Mouse (Mus musculus): ENCODE measurements around the gene Plk3. TPM values are rescaled to one million over a fixed set of nuclear protein-coding genes. Genes with fewer than 3 reads are reported as not detected.

The Plk3 gene
- polyA plus RNA-seq, 1 experiment from 2014 or later: 3.8 TPM

DNA sequence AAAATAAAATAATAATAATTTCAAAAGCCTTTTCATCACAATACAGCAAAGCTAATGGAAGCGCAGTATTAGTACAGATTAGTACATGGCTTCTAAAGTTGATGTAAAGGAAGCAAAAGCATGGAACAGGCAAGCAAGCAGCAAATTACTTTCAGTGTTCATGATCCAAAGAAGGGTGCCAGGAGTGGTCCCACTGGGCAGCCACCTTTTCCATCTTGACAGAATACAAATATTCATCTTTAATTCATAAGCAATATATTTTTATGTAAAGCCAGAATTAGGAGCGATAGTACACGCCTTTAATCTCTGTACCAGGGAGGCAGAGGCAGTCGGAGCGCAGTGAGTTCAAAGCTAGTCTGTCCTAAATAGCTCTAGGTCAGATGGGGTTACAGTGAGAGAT lies 14.1 kb downstream of the Plk3 start:
- H3K36me3 ChIP-seq (ENCODE audit: control insufficient read depth, insufficient read depth, low read length): peaks cover 4% of the 10 kb centered on the region; the same call in 1 of the 2 replicates
- ATAC-seq (ENCODE audit: insufficient number of reproducible peaks, insufficient read depth, low FRiP score, low read depth): no peak
- H3K9ac ChIP-seq (replicated peaks; ENCODE audit: low read depth, low read length): peak overlapping the region; percentile 47
- H3K27me3 ChIP-seq (ENCODE audit: control insufficient read depth, insufficient read depth, low read length): no peaks in the 10 kb centered on the region
- H3K27ac ChIP-seq (ENCODE audit: low read length): peak overlapping the region; percentile 83; the same call in 1 of the 2 replicates
- no peaks in the 10 kb centered on the region for H3K9me3 ChIP-seq (ENCODE audit: control insufficient read depth, low read depth, low read length)
- WGBS: 71% methylated on average over 5 of the region's 5 CpGs
- H3K4me2 ChIP-seq (replicated peaks; ENCODE audit: low read depth, low read length): peak overlapping the region; percentile 93
- H3K4me1 ChIP-seq (ENCODE audit: control insufficient read depth, insufficient read depth, low read length): peaks cover under 1% of the 10 kb centered on the region
- H3K4me3 ChIP-seq (ENCODE audit: low read depth, low read length): peak overlapping the region; percentile 49

DNA sequence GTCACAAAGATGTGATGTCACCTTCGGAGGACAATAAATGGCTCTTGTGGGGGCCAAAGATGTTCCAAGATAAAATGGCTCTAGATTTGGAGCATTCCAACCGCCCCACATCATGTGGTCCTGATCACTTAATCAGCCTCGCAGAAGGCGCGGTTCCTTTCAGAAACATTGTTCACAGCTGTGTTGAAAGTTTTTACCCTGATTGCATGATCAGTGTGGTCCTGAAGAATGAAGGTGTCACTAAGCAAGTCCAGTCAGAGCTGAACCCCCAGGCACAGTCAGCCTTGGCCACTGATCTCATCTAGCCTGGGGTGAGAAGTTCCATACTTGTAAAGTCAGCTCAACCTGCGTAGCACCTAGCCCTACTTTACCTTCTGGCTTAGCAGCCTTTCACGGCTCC lies 15.8 kb downstream of the Plk3 start:
- 93% methylated on average over 7 of the region's 7 CpGs for WGBS
- no peaks in the 10 kb centered on the region for H3K27me3 ChIP-seq (ENCODE audit: control insufficient read depth, insufficient read depth, low read length)
- H3K27ac ChIP-seq (ENCODE audit: low read length): no peak overlapping the region
- no peak overlapping the region for H3K9ac ChIP-seq (replicated peaks; ENCODE audit: low read depth, low read length)
- ATAC-seq (ENCODE audit: insufficient number of reproducible peaks, insufficient read depth, low FRiP score, low read depth): no peak
- no peak overlapping the region for H3K4me3 ChIP-seq (ENCODE audit: low read depth, low read length)
- no peak overlapping the region for H3K4me2 ChIP-seq (replicated peaks; ENCODE audit: low read depth, low read length)
- H3K9me3 ChIP-seq (ENCODE audit: control insufficient read depth, low read depth, low read length): no peaks in the 10 kb centered on the region
- peaks cover 10% of the 10 kb centered on the region for H3K36me3 ChIP-seq (ENCODE audit: control insufficient read depth, insufficient read depth, low read length)
- no peaks in the 10 kb centered on the region for H3K4me1 ChIP-seq (ENCODE audit: control insufficient read depth, insufficient read depth, low read length)

DNA sequence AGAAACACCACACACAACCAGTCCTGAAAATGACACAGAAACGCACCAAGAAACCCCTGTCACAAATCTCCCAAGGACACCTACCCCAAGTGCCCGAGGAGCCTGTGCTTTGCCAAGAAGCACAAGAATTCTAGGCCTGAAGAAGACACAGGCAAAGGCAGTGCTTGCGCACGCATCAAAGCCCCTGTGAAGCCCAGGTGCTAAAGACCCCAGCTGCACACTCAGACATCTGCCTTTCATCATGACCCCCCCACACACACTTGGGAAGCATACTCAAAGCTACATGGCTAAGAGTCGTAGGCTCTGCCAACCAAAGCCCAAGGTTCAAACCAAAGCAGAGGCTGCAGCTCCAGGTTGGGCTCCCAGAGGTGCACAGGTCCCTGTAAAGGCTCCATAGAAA lies 18.2 kb downstream of the Plk3 start:
- Histone ChIP-seq H3K4me1 (ENCODE audit: control insufficient read depth, insufficient read depth, low read length) (no peaks in the 10 kb centered on the region), H3K27ac (ENCODE audit: low read length) (no peak overlapping the region), H3K9me3 (ENCODE audit: control insufficient read depth, low read depth, low read length) (no peaks in the 10 kb centered on the region), H3K9ac (replicated peaks; ENCODE audit: low read depth, low read length) (no peak overlapping the region), H3K36me3 (ENCODE audit: control insufficient read depth, insufficient read depth, low read length) (peaks cover 10% of the 10 kb centered on the region), H3K4me3 (ENCODE audit: low read depth, low read length) (no peak overlapping the region), H3K4me2 (replicated peaks; ENCODE audit: low read depth, low read length) (no peak overlapping the region), H3K27me3 (ENCODE audit: control insufficient read depth, insufficient read depth, low read length) (no peaks in the 10 kb centered on the region)
- 87% methylated on average over 5 of the region's 5 CpGs for WGBS
- ATAC-seq (ENCODE audit: insufficient number of reproducible peaks, insufficient read depth, low FRiP score, low read depth): no peak

DNA sequence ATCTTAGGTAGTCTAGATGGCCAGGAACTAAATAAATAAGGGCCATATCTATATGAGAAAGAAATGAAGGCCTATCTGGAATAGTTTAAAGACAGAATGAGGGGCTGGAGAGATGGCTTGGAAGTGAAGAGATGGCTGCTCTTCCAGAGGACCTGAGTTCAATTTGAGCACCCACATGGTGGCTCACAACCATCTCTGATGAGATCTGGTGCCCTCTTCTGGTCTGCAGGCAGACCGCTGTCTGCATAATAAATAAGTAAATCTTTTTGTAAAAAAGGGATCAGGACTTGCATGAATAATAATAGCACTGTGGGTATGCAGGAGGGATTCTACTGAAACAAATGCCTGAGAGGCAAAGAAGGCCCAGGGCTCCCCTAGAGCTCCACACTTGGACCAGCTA lies 20.5 kb downstream of the Plk3 start:
- ATAC-seq (ENCODE audit: insufficient number of reproducible peaks, insufficient read depth, low FRiP score, low read depth): no peak
- peaks cover 22% of the 10 kb centered on the region for H3K36me3 ChIP-seq (ENCODE audit: control insufficient read depth, insufficient read depth, low read length)
- H3K9ac ChIP-seq (replicated peaks; ENCODE audit: low read depth, low read length): no peak overlapping the region
- H3K4me1 ChIP-seq (ENCODE audit: control insufficient read depth, insufficient read depth, low read length): no peaks in the 10 kb centered on the region
- no peak overlapping the region for H3K27ac ChIP-seq (ENCODE audit: low read length)
- H3K4me2 ChIP-seq (replicated peaks; ENCODE audit: low read depth, low read length): no peak overlapping the region
- 100% methylated on average over 1 of the region's 1 CpGs for WGBS
- H3K4me3 ChIP-seq (ENCODE audit: low read depth, low read length): no peak overlapping the region
- no peaks in the 10 kb centered on the region for H3K9me3 ChIP-seq (ENCODE audit: control insufficient read depth, low read depth, low read length)
- H3K27me3 ChIP-seq (ENCODE audit: control insufficient read depth, insufficient read depth, low read length): no peaks in the 10 kb centered on the region

DNA sequence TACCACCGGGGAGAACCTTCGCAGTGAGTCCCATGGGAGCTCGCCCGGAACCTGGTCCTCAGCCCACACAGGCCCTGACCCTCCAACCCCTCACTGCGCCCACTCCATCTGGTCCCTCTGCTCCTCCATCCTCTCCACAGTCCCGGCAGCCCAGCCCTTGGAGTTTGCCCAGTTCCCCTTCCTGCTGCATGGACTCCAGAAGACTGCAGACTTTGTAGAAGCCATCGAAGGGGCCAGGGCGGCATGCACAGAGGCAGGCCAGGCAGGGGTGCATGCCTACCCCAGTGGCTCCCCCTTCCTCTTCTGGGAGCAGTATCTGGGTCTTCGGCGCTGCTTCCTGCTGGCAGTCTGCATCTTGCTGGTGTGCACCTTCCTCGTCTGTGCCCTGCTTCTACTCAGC lies 22.8 kb downstream of the Plk3 start:
- H3K27me3 ChIP-seq (ENCODE audit: control insufficient read depth, insufficient read depth, low read length): no peaks in the 10 kb centered on the region
- H3K4me2 ChIP-seq (replicated peaks; ENCODE audit: low read depth, low read length): no peak overlapping the region
- no peaks in the 10 kb centered on the region for H3K9me3 ChIP-seq (ENCODE audit: control insufficient read depth, low read depth, low read length)
- peaks cover 25% of the 10 kb centered on the region for H3K36me3 ChIP-seq (ENCODE audit: control insufficient read depth, insufficient read depth, low read length)
- WGBS: 96% methylated on average over 11 of the region's 11 CpGs
- no peaks in the 10 kb centered on the region for H3K4me1 ChIP-seq (ENCODE audit: control insufficient read depth, insufficient read depth, low read length)
- no peak overlapping the region for H3K27ac ChIP-seq (ENCODE audit: low read length)
- H3K4me3 ChIP-seq (ENCODE audit: low read depth, low read length): no peak overlapping the region
- ATAC-seq (ENCODE audit: insufficient number of reproducible peaks, insufficient read depth, low FRiP score, low read depth): no peak
- no peak overlapping the region for H3K9ac ChIP-seq (replicated peaks; ENCODE audit: low read depth, low read length)

DNA sequence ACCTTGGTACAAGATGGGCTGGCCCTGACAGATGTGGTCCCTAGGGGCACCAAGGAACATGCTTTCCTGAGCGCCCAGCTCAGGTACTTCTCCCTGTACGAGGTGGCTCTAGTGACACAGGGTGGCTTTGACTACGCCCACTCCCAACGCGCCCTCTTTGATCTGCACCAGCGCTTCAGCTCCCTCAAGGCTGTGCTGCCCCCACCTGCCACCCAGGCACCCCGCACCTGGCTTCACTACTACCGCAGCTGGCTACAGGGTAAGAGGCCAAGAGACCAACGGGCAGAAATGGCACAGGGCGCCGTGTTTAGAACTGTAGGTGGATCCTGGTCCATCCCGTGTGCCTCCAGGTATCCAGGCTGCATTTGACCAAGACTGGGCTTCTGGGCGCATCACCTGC lies 23.5 kb downstream of the Plk3 start:
- H3K4me2 ChIP-seq (replicated peaks; ENCODE audit: low read depth, low read length): no peak overlapping the region
- WGBS: 91% methylated on average over 13 of the region's 13 CpGs
- H3K36me3 ChIP-seq (ENCODE audit: control insufficient read depth, insufficient read depth, low read length): peaks cover 25% of the 10 kb centered on the region
- H3K27ac ChIP-seq (ENCODE audit: low read length): no peak overlapping the region
- H3K9me3 ChIP-seq (ENCODE audit: control insufficient read depth, low read depth, low read length): no peaks in the 10 kb centered on the region
- no peaks in the 10 kb centered on the region for H3K4me1 ChIP-seq (ENCODE audit: control insufficient read depth, insufficient read depth, low read length)
- H3K27me3 ChIP-seq (ENCODE audit: control insufficient read depth, insufficient read depth, low read length): no peaks in the 10 kb centered on the region
- ATAC-seq (ENCODE audit: insufficient number of reproducible peaks, insufficient read depth, low FRiP score, low read depth): no peak
- no peak overlapping the region for H3K9ac ChIP-seq (replicated peaks; ENCODE audit: low read depth, low read length)
- H3K4me3 ChIP-seq (ENCODE audit: low read depth, low read length): no peak overlapping the region

DNA sequence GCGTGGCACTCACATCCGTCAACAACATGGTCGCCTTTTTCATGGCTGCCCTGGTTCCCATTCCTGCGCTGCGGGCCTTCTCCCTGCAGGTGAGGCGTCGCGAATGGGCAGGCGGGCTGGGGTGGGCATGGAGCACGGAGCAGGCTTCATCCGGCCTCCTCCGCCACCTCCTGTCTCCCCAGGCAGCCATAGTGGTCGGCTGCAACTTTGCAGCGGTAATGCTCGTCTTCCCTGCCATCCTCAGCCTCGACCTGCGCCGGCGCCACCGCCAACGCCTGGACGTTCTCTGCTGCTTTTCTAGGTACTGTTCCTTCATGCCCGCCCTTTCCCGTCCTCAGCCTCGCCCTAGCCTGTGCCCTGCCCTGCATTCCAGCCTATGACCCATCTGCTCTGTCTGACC lies 24.4 kb downstream of the Plk3 start:
- Histone ChIP-seq H3K27ac (ENCODE audit: low read length) (no peak overlapping the region), H3K36me3 (ENCODE audit: control insufficient read depth, insufficient read depth, low read length) (peaks cover 20% of the 10 kb centered on the region), H3K9me3 (ENCODE audit: control insufficient read depth, low read depth, low read length) (no peaks in the 10 kb centered on the region), H3K4me2 (replicated peaks; ENCODE audit: low read depth, low read length) (no peak overlapping the region), H3K4me1 (ENCODE audit: control insufficient read depth, insufficient read depth, low read length) (no peaks in the 10 kb centered on the region), H3K9ac (replicated peaks; ENCODE audit: low read depth, low read length) (no peak overlapping the region), H3K4me3 (ENCODE audit: low read depth, low read length) (no peak overlapping the region), H3K27me3 (ENCODE audit: control insufficient read depth, insufficient read depth, low read length) (no peaks in the 10 kb centered on the region)
- no peak for ATAC-seq (ENCODE audit: insufficient number of reproducible peaks, insufficient read depth, low FRiP score, low read depth)
- WGBS: 93% methylated on average over 25 of the region's 25 CpGs

DNA sequence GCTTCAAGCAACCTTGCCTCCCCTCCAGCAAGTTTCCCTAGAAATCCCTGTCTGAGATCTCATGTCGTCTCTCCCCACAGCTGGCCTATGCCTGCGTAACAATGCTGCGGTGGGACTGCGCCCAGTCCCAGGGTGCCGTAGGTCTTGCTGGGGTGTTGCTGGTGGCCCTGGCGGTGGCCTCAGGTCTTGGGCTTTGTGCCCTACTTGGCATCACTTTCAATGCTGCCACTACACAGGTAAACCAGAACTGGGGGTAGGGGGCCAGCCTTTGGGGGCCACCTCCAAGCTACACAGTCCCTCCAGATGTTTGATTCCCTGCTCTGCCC lies 25.3 kb downstream of the Plk3 start:
- H3K27me3 ChIP-seq (ENCODE audit: control insufficient read depth, insufficient read depth, low read length): no peaks in the 10 kb centered on the region
- H3K27ac ChIP-seq (ENCODE audit: low read length): no peak overlapping the region
- no peak for ATAC-seq (ENCODE audit: insufficient number of reproducible peaks, insufficient read depth, low FRiP score, low read depth)
- no peak overlapping the region for H3K4me2 ChIP-seq (replicated peaks; ENCODE audit: low read depth, low read length)
- no peak overlapping the region for H3K4me3 ChIP-seq (ENCODE audit: low read depth, low read length)
- no peaks in the 10 kb centered on the region for H3K9me3 ChIP-seq (ENCODE audit: control insufficient read depth, low read depth, low read length)
- 95% methylated on average over 6 of the region's 6 CpGs for WGBS
- H3K36me3 ChIP-seq (ENCODE audit: control insufficient read depth, insufficient read depth, low read length): peaks cover 16% of the 10 kb centered on the region
- H3K4me1 ChIP-seq (ENCODE audit: control insufficient read depth, insufficient read depth, low read length): no peaks in the 10 kb centered on the region
- no peak overlapping the region for H3K9ac ChIP-seq (replicated peaks; ENCODE audit: low read depth, low read length)

DNA sequence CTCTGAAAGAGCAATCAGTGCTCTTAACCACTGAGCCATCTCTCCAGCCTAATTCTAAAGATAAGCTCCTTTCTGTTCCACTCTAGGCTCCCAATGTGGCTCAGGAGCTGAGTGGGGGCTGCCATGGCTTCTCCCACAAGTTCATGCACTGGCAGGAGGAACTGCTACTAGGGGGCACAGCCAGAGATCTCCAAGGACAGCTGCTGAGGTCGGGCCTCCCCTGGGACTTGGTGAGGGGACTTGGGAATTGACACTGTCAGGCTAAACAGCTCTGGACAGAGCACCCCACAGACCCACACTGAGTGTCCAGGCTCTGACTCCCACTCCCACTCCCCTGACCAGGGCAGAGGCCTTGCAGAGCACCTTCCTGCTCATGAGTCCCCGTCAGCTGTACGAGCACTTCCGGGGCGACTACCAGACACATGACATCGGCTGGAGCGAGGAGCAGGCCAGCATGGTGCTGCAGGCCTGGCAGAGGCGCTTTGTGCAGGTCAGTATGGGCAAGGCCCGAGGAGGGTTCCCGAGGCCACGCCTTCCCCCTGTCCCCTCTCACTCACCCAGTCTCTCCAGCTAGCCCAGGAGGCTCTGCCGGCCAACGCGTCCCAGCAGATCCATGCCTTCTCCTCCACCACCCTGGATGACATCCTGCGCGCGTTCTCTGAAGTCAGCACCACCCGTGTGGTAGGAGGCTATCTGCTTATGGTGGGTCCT lies 25.8 kb downstream of the Plk3 start:
- ATAC-seq (ENCODE audit: insufficient number of reproducible peaks, insufficient read depth, low FRiP score, low read depth): no peak
- no peaks in the 10 kb centered on the region for H3K4me1 ChIP-seq (ENCODE audit: control insufficient read depth, insufficient read depth, low read length)
- no peaks in the 10 kb centered on the region for H3K9me3 ChIP-seq (ENCODE audit: control insufficient read depth, low read depth, low read length)
- H3K36me3 ChIP-seq (ENCODE audit: control insufficient read depth, insufficient read depth, low read length): peaks cover 16% of the 10 kb centered on the region
- no peak overlapping the region for H3K4me2 ChIP-seq (replicated peaks; ENCODE audit: low read depth, low read length)
- no peak overlapping the region for H3K4me3 ChIP-seq (ENCODE audit: low read depth, low read length)
- no peak overlapping the region for H3K9ac ChIP-seq (replicated peaks; ENCODE audit: low read depth, low read length)
- H3K27me3 ChIP-seq (ENCODE audit: control insufficient read depth, insufficient read depth, low read length): no peaks in the 10 kb centered on the region
- WGBS: 93% methylated on average over 18 of the region's 18 CpGs
- H3K27ac ChIP-seq (ENCODE audit: low read length): no peak overlapping the region

All from stomach, embryonic 14.5 days (tissue).